Mouse (Mus musculus): ENCODE data around the gene Fmnl2.

DNA sequence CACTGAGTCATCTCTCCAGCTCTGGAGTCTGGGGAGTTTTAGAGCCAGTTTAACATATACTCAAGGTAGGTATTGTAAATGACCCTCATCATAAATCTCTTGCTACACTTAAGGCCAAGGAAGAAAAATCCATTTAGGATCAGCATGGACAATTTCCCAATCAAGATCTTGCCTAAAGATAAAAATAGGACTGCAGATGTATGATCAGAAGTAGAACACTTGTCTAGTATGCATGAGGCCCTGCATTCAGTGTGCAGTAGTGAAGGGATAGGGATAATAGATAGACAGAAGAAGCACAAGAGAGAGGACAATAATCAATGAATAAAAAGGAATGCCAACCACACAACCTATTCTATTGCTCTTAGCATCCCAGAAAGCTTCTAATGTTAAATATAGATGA, 322.2 kb downstream of the Fmnl2 start:
- TF ChIP-seq CTCF (IDR thresholded peaks at IDR 0.05; ENCODE audit: extremely low read depth, insufficient read length, insufficient replicate concordance, low read depth, low read length) (no peak), POLR2A (IDR thresholded peaks at IDR 0.05; ENCODE audit: low read depth, low read length) (no peak)
